Mouse (Mus musculus) left cerebral cortex, adult 2 months (tissue): ENCODE measurements at regions not wholly inside any gene's neighbourhood (a gene's known extent, or its start where the extent isn't known, plus 50 kb on each side); places are given as distances from the start of the nearest gene placed in this dataset.

Source experiments
- DNase-seq, 2 experiments: peaks; one replicate each; pipeline ENCODE4 v3.0.0; 2021 to 2022; ENCODE audit warnings: low spot score in 2 of 2, mixed read lengths in 1 of 2; ENCODE audit errors: extremely low spot score in 1 of 2
- H3K27ac ChIP-seq: fragments of 200-600 bp; 2 replicates; pipeline ENCODE4 v1.8.1; 2022
- H3K4me3 ChIP-seq: fragments of 200-600 bp; 2 replicates; pipeline ENCODE4 v1.8.1; 2022
- CTCF ChIP-seq: fragments of 200-600 bp; IDR thresholded peaks from 2 replicates; pipeline ENCODE4 v1.8.1; 2022; ENCODE audit warnings: antibody characterized with exemption, mild to moderate bottlenecking, moderate library complexity
- intact Hi-C: fragments of 180-260 bp; cut with DNase I; formaldehyde crosslinking; loops from one replicate; pipeline ENCODE4 v1.15.1; 2025

DNA sequence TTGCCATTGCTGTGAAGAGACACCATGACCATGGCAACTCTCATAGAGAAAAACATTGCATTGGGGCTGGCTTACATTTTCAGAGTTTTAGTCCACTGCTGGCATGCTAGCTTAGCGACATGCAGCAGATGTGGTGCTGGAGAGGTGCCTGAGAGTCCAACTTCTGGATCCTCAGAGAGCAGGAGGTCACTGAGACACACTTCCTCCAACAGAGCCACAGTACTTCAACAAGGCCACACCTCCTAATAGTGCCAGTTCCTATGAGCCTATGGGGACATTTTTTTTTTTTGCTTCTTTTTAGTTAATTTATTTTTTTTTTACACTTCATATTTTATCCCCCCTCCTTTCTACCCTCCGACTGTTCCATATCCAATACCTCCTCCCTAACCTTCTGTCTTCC lies 120.3 kb downstream of the Ube2e3 start:
- intact Hi-C loops = no loop called here
- DNase-seq = no peak
- TF ChIP-seq CTCF = no peak
- H3K4me3 ChIP-seq = no peak overlapping the region
- H3K27ac ChIP-seq = no peak overlapping the region

DNA sequence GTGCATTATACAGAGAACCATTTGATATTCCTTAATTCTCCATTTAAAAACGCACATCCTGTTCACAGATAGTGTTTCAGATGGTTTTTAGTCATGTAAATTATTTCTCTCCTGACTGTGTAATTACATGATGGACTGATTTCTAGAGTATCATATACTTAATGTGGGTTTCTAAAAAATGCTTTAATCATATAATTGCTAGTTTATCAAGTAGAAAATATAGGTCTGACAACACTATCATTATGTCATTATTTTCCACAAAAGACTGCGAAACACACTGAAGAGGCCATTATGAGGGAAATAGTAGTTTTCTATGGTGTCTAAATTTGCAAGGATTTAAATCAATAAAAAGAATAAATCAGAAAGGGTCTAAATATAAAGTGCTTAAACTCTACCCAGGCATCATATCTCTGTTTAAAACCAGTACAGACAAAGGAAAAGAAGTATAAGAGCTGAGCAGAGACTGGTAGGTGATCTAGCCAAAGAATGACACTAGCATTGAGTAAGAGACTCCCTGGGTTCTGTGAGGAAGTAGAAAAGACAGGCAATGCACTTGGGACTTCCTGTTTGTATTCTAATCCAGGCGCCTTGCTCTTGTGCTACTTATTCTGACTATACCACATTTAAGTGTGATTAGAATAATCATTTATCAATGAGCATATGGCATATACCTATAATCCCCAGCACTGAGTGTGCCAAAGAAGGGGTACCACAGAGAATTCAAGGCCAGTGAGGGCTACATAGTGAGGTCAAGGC lies 127.1 kb downstream of the Ube2e3 start:
- H3K27ac ChIP-seq = no peak overlapping the region
- TF ChIP-seq CTCF = no peak
- intact Hi-C loops = no loop called here
- H3K4me3 ChIP-seq = no peak overlapping the region
- no peak for DNase-seq

DNA sequence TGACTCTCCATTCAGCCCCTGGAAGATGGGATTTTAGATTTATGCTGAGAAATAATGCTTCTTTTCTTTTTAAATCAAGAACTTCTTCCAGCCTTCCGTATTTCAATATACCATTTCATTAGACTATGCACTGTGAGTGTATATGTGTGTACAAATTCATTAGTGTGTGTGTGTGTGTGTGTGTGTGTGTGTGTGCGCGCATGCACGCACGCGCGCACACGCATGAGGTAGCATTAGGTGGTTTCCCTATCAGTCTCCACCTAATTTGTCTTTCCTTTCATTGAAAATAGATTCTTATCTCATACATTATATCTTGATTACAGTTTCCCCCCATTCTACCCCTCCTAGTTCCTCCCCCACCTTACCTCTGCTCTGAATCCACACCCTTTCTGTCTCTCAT lies 130.7 kb downstream of the Ube2e3 start:
- intact Hi-C loops = no loop called here
- Histone ChIP-seq H3K27ac (no peak overlapping the region), H3K4me3 (no peak overlapping the region)
- TF ChIP-seq CTCF = no peak
- DNase-seq = no peak

DNA sequence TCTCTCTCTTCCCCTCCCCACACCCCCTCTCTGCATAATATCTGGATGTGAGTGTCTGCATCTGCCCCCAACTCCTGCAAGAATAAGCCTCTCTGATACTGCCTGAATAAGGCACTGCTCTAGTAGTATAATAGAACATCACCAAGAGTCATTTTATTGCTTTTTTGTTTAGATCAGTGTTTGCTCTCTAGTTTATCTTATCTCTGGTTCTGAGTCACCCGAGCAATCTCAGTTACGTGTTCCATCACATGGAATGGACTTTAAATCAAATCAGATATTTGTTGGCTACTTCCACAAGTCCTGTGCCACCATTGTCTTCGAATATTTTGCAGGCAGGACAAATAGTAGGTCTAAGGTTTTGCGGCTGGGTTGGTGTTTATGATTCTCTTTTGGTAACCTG lies 131.5 kb downstream of the Ube2e3 start:
- H3K4me3 ChIP-seq = no peak overlapping the region
- intact Hi-C loops = no loop called here
- TF ChIP-seq CTCF = no peak
- H3K27ac ChIP-seq = no peak overlapping the region
- no peak for DNase-seq

DNA sequence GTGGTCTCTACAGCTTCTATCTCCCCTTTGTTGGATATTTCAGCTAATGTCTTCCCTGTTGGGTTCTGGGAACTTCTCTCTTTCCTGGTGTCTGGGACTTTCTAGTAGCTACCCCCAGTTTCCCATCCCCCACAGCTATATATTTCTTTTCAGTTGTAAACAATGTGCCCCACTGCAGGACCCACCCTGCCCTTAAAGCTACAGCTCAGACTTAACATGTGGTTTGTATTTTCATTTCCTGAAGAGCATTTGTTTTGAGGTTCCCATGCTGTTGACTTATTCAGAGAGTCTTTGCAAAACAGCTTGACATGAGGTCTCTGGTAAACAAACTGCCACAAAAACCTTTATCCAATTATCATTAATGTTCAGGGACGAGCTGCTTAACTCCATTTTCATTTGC lies 136.9 kb downstream of the Ube2e3 start:
- Histone ChIP-seq H3K4me3 (no peak overlapping the region), H3K27ac (no peak overlapping the region)
- intact Hi-C loops = no loop called here
- TF ChIP-seq CTCF = no peak
- no peak for DNase-seq

DNA sequence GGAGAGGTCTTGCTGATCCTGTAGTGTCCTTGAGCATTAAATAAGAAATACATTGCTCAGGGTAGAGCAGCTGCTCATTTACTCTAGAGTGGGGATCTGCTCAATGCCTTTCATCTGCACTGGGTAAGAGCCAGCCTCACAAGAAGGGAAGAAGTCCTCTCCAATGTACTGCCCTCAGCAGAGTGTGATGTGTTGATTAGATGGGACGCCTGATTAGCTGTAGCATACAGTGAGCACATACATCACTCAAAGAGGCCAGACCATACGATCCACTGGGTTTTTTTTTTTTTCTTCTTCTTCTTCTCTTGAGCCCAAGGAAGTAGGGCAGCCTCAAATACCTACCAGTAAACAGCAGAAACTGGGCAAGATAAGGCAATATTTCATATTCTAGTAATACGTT lies 140.7 kb downstream of the Ube2e3 start:
- intact Hi-C loops = no loop called here
- DNase-seq = no peak
- H3K4me3 ChIP-seq = no peak overlapping the region
- no peak for TF ChIP-seq CTCF
- no peak overlapping the region for H3K27ac ChIP-seq

DNA sequence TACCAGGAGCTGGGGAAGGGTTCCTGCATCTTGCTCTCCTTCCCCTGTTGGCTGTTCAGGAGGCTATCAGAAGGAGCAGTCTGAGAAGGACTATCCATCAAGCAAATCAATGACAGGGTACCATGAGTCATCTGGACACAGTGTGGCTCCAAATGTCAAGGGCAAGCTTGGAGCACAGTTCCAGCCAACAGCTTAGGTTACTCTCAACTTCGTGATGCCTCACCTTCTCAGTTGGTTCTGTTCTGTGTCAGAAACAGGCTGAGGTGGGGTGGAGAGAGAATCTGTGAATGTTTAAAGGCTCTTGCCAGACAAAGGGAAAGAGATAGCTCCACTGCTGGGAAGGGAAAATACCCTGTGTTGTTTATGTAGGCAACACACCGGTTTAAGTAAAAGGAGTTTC lies 141.9 kb downstream of the Ube2e3 start:
- H3K4me3 ChIP-seq = no peak overlapping the region
- intact Hi-C loops = no loop called here
- TF ChIP-seq CTCF = no peak
- DNase-seq = no peak
- no peak overlapping the region for H3K27ac ChIP-seq

DNA sequence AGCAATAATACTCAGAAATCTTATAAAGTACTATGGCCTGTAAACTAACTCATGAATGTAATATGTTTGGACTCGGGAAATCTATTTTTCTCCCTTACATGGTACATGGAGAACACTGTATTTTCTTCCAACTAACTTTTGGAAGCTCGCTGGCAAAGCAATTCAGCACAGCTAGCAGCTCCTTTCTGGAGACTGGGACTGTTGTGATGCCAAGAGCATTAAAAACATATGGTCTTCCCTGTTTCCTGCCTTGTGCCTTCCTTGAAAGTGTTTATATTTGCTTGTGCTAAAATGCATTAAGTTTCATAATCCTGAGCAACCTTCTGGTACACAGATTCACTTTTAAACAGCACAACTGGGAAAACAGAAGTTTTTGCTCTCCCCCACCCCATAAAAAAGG lies 142.3 kb downstream of the Ube2e3 start:
- Histone ChIP-seq H3K27ac (no peak overlapping the region), H3K4me3 (no peak overlapping the region)
- DNase-seq = no peak
- TF ChIP-seq CTCF = no peak
- intact Hi-C loops = no loop called here

DNA sequence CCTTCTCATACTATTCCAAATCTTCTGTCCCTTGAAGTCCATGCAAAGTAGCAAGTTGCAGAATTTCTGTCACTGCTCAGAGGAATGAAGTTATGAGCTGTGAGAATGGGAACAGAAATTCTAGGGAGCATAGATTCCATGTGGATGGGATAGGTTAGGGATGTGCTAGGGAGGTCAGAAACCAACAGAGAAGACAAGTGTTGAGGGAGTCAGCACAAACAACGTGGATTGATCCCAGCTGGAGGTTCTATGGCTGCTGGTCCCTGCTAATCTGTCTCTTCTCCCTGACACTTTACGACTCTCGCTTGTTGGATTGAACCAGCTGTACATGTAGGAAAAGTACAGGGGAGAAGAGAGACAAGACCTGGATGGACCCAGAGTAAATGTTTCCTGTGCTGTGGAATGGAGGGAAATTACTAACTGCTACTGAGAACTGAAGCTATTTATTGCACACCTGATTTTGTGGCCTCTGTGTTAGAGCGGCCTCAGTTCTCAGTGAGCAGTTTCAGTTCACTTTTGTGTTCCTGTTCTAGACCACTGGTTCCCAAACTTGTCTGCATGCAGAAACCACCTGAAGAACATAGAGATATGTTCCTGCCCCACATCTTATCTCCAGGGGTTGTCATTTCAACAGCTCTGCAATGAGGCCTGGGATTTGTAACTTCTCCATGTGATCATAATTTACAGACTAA lies 151.0 kb downstream of the Ube2e3 start:
- intact Hi-C loops = no loop called here
- no peak for DNase-seq
- Histone ChIP-seq H3K27ac (no peak overlapping the region), H3K4me3 (no peak overlapping the region)
- no peak for TF ChIP-seq CTCF

DNA sequence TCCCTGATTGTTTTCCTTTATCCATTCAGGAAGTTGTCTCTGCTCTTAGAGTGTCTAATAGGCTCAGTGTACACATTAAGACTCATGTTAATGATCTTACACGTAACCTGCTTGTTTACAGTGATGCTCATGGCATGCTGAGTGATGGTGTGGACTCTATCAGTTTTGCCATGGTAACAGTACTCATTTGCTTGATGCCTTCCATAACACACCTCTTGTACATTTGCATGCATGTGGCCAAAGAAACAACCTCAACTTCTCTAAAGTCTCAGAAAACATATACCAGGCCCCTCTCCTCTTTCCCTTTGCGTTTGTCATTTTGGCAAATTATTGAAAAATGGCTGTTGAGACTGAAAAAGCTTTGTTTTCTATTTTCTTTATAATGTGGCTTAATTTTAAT lies 155.0 kb downstream of the Ube2e3 start:
- no peak overlapping the region for H3K4me3 ChIP-seq
- no peak for TF ChIP-seq CTCF
- DNase-seq = no peak
- H3K27ac ChIP-seq = no peak overlapping the region
- intact Hi-C loops = no loop called here

DNA sequence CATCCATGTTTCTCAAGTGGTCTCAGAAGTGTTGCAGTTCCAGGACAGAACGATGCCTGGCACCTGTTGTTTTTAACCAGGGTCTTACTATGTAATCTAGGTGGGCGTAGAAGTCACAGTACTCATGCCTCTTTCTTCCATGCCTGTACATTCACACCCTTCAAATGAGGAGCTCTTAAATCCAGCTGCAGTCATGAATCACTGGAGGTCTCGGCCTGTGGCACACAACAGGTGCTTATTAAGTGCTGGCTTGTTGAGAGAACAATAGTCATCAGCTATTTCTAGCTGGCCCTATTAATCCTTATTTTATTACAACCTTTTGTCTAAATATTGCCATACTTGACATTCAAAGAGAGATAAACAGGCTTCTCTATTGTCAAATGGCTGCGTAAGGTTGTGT lies 157.8 kb downstream of the Ube2e3 start:
- Histone ChIP-seq H3K4me3 (no peak overlapping the region), H3K27ac (no peak overlapping the region)
- intact Hi-C loops = no loop called here
- no peak for TF ChIP-seq CTCF
- DNase-seq = no peak

DNA sequence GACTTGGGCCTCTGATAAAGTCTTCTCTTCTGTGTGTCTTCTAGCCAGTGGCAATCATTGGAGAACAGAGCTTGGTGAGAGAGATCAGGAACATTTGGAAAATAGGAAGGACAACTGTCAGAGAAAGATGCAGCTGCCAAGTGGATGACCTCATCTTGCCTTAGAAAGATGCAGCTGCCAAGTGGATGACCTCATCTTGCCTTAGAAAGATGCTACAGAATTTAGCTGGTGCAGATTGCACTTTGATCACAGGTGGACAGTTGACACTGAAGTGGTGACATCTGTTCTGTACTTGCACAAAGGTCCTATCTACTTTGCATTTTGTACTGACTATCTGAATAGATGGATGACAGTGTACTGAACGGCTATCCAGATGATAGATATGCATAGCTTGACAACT lies 163.1 kb downstream of the Ube2e3 start:
- TF ChIP-seq CTCF = no peak
- intact Hi-C loops = no loop called here
- H3K27ac ChIP-seq = no peak overlapping the region
- no peak for DNase-seq
- H3K4me3 ChIP-seq = no peak overlapping the region

DNA sequence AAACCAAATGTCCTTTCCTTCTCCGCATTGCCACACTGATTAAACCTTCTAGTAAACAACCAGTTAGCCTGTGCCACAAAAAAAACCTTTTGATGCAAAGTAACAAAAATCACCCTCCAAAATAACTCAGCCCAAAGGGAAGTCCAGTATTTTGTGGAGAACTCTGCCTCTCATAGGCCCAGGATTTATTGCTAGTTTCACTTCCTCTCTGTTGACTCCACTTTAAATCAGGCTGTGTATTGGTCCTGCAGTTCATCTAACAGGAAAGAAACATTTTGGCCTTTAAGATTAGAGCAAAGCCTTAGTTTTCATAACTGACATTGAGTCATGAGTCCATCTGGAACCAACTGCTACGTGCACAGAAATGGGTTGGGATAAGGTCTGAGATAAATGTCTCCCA lies 168.4 kb downstream of the Ube2e3 start:
- TF ChIP-seq CTCF = no peak
- intact Hi-C loops = no loop called here
- Histone ChIP-seq H3K27ac (no peak overlapping the region), H3K4me3 (no peak overlapping the region)
- no peak for DNase-seq
